Mouse (Mus musculus) naive thymus-derived CD4-positive, alpha-beta T cell, adult 2 months (primary cell): Measurements from ENCODE around the gene Vps13c.

ENCODE experiments used
- DNase-seq: peaks from one replicate; pipeline ENCODE4 v3.0.0-alpha.2; 2011; ENCODE audit warnings: low read depth

The Vps13c gene

GRCm38 (mm10) chr9:67831359-67832045 lies 8.7 kb upstream of the Vps13c start:
- DNase-seq = no peak

DNA sequence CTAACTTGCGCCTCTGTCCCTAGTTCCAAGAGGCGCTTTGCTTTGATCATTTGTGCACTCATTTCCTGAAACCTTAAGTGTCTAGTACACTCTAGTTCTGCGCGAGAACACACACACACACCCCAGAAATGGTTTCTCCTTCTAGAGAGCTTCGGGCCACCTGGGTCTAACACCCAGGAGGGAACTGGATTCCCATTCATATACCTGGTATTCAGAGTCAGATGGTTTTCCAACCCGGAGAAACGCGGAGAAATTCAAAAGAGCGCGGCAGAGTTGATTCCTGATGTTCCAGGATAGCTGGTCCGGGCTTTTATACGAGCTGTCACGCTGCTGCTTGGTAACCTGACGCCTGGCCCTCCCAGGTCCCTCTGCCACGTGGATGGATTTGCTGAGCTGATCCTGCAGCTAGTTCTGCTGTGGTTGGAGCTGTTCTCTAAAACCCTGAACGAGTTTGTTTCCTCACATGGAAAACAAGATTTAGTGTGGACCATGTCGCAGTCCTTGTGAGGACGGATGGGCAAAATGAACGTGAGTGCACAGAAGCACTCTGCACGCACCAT lies 8.1 kb upstream of the Vps13c start, which contains the start of gene C2cd4a:
Gene C2cd4a (minus strand): TSS at position 285 of the 560 bp plus-strand sequence.
- DNase-seq = no peak

DNA sequence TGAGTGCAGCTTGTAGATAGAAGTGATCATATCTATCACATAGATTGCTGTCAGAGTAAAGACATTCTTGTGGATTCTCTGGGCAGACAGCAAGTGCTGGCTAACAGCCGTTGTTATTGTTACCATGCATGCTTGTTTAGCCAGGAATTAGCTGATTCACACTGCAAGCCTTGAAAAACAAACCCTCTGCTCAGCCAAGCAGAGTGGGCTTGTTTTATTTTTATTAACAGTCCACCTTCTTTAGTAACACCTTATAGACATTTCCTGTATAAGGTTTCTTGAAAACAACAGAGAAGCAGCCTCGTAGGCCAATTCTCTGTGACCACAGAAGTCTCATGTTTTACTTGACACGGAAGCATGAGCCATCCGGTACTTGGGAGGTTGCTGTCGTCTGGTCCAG lies 5.7 kb upstream of the Vps13c start:
- no peak for DNase-seq

DNA sequence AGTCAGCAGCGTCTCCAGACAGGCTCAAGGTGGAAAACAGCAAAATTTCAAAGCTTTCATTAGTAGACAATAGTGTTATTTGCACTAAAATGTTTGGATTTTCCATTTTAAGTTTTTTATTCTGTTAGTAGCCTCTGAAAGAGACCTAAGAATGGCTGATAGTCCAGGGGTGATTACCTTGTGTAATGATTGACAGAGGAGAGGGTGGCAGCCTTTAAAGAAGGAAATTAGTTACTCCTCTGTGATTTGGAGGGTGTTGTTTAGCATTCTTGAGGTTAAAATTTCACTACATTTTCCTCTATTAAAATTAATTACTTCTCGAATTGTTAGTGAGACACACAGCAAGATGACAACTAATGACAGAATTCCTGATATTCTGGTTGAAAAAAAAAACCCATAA lies 2.9 kb upstream of the Vps13c start:
- no peak for DNase-seq

DNA sequence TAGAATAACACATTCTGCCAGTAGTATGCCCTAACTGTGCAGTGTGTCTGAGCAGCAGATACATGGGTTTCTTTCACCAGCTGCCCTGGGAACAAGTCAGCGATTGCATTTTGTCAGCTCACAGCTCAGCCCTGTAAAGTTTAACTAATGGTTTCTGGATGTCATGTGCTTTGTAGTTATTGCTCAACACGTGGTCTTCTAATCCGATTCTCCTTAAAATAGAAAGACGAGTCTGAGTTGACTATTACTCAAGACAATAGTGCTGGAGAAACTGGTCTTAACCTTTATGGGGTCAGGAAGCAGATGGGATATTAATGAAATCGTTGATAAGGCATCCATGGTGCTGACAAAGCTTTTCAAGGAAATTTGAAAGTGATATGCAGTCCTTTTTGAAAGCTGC lies 2.6 kb downstream of the Vps13c start:
- no peak for DNase-seq

- DNase-seq = no peak
These were observed 4.8 kb downstream of the Vps13c start for GRCm38 (mm10) chr9:67845012-67845411.

- peak; percentile 60 for DNase-seq
These were observed 5.5 kb downstream of the Vps13c start for GRCm38 (mm10) chr9:67845648-67846047.

- DNase-seq = no peak
These were observed 5.9 kb downstream of the Vps13c start for GRCm38 (mm10) chr9:67846089-67846488.

- DNase-seq = no peak
These were observed 7.4 kb downstream of the Vps13c start for GRCm38 (mm10) chr9:67847606-67848005.

DNA sequence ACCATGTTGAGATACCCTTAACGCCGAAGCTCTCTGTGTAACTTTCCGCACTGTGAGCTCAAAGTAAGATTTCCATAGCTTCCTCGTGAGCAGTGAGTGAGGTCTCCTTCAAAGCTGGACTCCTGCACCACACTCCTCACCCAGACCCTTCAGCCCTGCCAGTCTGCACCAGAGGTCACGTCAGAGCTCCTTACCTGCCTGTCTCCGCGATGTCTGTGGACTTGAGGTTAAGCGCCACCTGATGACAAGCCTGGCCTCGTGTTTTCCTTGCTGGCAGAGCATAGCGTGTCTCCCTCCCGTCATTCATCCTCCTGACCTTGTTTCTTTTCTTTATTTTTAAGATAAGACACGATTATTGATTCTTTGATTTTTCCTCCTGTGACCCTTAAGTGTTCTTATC lies 9.2 kb downstream of the Vps13c start:
- DNase-seq = no peak

- no peak for DNase-seq
These were observed 9.7 kb downstream of the Vps13c start for GRCm38 (mm10) chr9:67849846-67850245.

DNA sequence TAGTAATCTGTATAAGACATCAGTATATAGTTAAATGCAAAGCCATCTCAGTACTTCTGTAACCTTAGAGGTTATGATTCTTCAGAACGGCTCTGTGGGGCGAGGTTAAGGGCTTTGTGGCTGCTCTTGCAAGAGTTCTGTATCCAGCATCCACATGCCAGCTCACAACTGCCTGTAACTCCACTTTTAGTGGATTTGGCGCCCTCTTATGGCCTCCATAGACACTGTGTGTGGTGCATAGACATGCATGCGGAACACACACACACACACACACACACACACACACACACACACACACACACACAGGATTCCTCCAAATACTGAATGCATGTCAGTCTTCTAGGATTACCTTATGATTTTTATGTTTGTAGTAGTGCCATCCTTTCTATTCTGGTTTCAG lies 11.0 kb downstream of the Vps13c start:
- DNase-seq = peak; percentile 58

GRCm38 (mm10) chr9:67860273-67860672 lies 20.1 kb downstream of the Vps13c start:
- DNase-seq = no peak

- DNase-seq = no peak
These were observed 23.1 kb downstream of the Vps13c start for GRCm38 (mm10) chr9:67863332-67863731.

DNA sequence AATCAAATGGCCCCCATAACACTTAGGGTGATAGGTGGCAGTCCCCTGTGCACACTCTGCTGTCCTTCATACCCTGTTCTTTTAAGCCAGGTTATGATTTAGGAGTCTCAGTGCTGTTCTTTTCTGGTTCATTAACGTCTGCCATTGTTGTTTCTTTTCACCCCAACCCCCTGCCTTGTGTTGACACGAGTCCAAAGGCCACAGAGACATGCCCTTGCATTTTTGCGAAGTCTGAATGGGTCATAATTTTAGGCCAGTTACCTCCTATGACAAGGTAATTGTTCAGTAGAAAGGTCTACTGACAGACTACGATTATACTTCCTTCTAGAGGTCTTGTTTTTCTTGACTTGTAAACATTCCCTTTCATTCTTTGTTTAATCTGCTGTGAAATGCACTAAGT lies 23.8 kb downstream of the Vps13c start:
- no peak for DNase-seq

DNA sequence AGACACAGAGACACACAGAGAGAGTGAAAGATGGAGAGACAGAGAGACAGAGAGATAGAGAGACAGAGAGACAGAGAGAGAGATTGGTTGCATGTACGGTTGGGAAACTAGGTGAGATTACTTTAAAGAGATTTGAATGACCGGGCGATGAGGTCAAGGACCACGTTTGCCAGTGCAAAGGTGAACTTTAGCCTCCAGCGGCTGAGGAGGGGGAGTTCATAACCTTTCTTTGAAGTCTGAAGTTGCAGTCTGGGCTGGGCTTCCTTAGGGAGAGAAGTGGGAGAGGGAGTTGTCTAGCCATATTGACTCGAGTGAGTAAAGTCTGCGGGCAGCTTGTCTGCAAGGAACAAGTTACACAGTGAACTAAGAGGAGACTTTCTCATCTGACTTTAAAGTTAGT lies 25.2 kb downstream of the Vps13c start:
- DNase-seq = no peak

- no peak for DNase-seq
These were observed 27.2 kb downstream of the Vps13c start for GRCm38 (mm10) chr9:67867411-67867810.

DNA sequence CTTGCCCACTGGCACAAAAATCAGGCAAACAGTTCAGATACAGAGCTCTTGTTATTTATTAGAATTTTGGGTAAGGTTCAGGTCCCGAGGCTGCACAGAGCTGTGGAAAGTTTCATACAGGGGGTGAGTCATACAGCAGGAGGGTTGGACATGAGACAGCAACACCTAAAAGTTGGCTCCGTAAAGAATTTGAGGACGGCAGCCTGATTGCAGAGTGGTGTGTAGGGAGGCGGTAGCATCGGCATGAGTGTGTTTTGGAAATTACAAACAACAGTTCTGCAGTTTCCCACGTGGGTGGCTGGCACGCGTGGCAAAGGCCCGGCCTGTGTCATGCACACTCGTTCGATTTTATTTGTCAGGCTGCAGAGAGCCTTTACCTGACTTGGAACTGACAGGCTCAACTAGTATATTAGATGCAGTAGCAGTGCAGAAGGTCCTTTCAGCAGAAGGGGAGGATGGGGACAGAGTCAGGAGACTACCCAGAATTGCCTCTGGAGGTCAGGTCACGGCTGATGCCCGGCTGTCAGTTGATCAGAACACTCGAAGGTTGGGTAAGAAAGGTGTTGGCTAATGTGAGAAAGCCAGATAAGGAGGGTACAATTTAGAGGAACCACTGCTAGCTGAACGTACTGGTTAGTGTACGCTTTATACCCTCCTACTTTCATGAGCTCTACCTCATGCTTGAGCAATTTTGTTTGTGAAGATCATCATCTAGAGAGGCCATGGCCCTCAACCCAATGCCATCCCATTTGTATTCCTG lies 29.7 kb downstream of the Vps13c start:
- no peak for DNase-seq

DNA sequence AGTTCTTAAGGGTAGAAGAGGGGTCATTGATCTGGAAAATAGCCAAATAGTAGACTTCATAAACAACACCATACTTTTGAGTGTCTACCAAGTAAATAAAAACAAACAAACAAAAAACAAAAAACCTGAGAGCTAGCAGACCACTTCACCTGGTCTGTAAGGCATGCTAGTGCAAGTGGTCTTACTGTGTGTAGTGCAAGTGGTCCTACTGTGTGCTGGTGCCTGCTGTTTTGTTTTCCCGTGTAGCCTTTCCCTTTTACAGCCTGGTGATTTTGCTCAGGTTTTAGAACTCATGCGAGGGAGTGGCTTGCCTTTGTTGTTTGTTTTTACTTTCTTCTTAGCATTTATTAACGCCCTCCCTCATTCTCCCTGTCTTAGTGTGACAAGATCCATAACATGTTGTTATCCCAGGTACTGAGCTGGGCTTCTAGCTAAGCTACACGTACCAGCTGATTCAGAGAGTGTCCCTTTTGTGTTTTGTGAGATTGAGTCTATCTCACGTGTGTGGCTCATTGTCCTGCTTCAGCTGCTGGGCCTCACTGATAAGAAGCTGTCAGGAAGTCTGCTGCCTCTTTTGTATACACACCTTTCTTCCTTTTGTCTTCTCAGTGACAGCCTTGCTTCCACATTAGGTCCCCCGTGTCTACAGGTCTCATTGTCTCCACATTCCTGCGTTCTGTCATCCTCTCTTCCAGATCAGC lies 34.5 kb downstream of the Vps13c start:
- no peak for DNase-seq

- DNase-seq = peak; percentile 54
These were observed 35.1 kb downstream of the Vps13c start for GRCm38 (mm10) chr9:67875337-67875736.

DNA sequence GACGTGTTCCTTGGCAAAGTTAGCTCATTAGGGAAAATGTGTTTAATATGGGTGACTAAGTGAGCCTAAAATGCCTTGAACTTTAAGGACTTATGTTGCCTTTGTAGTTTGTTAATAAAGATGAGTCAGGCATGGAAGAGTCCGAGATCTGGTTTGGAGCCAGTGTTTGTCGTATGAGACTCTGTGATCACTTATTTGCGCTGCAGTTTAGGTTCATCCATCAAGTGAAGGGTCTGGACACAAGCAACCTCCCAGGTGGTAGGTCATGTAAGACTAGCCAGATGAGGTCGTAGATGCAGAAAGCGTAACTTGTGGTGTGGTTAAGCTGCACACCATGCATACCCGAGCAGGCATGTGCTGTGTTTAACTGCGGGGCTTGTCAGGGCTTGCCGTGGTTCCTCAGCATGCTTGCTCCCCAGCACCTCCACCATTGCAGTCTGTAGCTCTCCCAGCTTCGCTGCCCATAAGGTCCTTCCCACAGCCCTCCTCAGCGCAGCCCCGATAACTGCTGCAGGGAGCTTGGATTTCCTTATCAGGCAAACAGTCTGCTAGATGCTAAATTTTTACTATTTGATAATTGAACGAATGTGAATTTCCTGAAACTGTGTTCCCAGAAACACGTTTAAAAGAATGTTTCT lies 37.0 kb downstream of the Vps13c start:
- no peak for DNase-seq

- DNase-seq = no peak
These were observed 38.1 kb downstream of the Vps13c start for GRCm38 (mm10) chr9:67878197-67878769.
